Mouse (Mus musculus) right cerebral cortex, postnatal 4 days (tissue): Measurements from ENCODE around the gene Hoxb8.

Experiments used
- DNase-seq: peaks from one replicate; pipeline ENCODE4 v3.0.0-alpha.2; 2022

Gene Hoxb8

DNA sequence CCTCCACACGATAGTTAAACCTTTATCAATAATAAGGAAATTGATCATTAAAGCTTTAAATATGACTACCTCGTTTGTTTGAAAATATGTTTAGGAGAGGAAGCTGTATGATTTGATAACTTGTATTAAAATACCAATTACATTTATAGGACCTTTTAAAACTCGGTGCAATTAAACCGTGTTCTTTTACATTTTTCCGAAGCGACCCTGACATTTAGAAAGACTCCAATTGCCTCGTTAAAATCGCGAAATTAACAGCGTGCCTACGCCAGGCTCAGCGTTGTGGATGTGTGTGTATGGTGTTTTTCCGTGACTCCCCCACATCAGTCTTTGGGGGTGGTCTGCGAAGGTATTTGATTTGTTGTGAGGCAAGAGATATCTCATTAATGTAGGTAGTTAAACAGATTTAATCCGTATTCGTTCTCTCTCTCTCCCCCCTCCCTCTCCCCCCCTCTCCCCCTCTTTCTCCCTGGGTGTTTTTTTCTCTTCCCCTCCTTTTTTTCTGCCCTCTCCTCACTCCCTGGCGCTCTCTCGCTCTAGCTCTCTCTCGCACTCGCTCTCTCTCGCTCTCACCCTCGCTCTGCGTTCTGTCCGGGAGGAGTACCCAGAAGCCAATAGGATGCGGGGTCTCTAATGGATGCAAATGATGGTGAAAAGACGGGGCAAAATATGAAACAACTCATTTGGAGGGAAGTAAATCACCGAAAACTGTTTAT lies at the start of gene Hoxb8:
TSS of gene Hoxb8 (plus strand) at position 51 of the 716 bp plus-strand sequence.
- DNase-seq: no peak

DNA sequence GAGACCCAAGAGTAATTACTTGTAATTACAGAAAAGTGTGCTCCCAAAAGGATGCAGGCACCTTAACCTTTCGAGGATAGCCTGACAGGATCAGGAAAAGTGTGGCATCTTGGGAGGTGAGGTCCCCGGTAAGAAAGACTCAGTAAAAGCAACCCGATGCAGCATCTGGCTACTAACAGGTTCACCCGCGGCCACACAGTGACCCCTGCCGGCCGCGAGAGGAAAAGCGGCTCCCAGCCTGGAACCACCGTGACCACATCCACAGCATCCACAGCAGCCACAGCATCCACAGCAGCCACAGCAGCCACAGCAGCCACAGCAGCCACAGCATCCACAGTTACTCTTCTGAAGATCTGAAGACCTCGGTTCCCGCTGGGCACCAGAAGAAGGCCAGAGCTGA lies 46.8 kb upstream of the Hoxb8 start:
- peak; percentile 43 for DNase-seq

GRCm38 (mm10) chr11:96240211-96240610 lies 41.5 kb upstream of the Hoxb8 start:
- DNase-seq: peak; percentile 56

GRCm38 (mm10) chr11:96250901-96251300 lies 30.8 kb upstream of the Hoxb8 start:
- DNase-seq: no peak

GRCm38 (mm10) chr11:96251480-96252031 lies 30.1 kb upstream of the Hoxb8 start:
- DNase-seq: no peak

- no peak for DNase-seq
Measured at GRCm38 (mm10) chr11:96252541-96253120, 29.1 kb upstream of the Hoxb8 start.

DNA sequence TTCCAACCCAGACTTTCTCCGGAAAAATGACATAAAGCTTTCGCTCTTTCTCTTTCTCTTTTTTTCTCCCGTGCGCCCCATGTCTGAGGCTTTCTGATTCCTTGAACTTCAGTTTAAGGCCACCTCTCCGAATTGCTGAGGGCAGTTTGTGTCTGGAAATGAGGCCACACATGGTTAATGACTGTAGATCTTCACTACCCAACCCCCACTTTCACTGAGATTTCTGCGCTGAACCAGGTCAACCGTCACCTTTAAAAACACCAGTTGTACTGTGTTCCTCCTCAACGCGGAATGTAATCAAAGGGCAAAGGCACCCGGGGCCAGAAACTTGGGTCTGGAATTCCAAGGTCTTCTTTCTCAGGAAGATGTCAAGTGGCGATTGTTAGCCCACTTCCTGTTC lies 27.5 kb upstream of the Hoxb8 start:
- no peak for DNase-seq

DNA sequence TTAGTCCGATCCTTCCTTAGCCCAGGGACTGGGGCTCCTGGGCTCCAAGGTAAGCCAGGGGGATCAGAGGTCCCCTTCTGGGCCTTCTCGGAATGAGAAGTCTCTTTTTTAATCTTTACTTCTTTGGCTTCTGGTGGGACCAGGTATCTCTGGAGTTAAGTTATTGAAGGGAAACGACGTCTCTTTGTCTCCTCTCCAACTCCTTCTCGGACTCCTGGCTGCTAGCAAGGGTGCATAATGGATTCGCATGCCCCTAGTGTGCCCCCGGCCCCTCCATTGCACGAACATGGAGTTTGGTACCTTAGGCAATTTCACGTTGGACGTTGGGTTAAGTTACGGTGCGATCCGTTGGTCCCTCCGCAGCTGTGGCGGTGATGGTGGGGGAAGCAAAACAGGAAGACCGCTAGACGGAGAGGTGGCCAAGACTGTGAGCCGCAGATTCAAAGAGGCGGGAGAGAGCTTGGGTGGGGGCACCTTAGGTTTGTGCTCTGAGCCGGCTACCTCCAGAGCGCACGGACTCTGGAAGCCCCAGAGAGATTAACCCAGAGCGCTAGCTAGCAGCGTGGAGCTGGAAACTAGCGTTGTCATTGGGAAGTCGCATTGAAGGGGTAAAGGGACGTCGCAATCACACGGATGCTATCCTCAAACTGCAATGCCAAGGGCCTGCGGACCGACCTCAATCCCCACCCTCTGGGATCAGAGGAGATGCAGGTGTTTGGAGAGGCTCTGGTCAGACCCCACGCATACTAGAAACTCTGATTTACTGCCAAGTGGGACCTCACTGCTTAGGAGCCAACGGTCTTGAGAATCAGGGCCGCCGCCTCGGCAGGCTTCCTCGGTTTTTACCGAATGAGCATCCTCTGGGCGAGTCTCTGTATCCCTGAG lies 26.4 kb upstream of the Hoxb8 start:
- no peak for DNase-seq

DNA sequence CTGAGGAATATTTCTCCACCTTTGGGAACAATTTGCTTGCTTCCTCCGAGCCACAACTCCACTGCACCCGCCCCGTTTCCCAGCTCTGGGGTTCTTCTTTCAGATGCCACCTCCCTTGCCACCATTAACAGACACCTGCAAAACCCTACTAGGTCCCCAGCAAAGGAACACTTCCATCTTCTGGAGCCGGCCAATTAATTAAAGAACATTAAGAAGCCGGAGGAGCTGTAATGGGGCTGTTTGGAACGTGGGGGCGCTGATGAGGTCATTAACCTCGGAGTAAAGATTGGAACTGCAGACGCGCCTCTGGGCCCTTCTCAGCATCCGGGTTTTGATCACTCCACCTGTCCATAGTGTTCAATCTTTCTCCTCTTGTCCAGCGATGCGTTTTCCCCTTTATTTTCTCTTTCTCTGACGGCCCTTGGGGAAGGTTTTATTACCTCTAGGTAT lies 25.7 kb upstream of the Hoxb8 start:
- DNase-seq: no peak

GRCm38 (mm10) chr11:96257141-96257540 lies 24.6 kb upstream of the Hoxb8 start:
- DNase-seq: no peak

DNA sequence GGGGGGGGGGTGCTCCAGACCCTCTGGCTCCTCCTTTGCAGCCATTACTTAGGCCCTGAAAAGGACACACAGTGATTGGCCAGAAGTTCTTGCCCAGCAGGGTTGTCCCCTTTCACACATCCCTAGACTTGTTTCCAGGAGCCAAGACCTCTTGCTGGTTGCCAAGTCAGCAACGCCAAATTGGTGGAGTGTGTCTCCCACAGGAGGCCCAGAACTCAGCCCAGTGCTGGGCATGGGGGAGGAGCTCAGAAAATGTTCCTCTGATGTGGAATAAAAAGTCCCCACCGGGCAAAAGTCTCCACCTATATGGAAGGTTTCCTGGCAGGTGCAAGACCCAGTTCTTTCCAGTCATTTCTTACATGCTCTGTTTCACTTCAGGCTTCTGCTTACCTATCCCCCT lies 22.7 kb upstream of the Hoxb8 start:
- DNase-seq: no peak

- no peak for DNase-seq
Measured at GRCm38 (mm10) chr11:96259511-96259910, 22.2 kb upstream of the Hoxb8 start.

DNA sequence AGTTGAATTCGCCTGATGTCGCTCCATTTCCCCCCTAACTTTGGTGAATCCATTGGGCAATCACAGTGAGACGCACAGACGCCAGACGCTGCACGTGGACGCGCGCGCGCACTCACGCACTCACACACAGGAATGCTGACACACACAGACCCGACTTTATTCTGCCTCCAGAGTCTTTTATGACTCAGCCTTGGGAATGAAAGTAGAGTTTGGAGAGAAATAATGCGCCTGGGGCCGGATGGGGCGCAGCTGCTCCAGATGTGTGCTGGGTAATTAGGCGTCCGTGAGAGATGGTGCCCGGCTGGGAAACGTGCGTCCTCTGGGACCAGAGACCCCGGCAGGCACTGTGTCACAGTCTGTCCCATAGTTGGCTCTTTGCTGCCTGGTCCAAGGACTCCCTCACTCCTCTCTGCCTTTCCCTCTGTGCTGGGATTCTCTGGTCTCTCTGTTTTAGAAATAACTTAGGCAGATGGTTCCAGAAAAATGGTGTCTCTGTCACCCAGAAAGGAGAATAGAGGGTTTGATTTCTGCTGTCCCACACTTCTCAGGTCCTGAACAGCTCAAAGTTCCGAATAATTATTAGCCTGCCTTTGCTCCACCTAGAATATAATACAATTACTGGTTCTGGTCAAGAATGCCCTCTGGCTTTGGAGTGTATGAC lies 21.3 kb upstream of the Hoxb8 start:
- no peak for DNase-seq

GRCm38 (mm10) chr11:96261323-96261890 lies 20.3 kb upstream of the Hoxb8 start:
- peak; percentile 63 for DNase-seq

DNA sequence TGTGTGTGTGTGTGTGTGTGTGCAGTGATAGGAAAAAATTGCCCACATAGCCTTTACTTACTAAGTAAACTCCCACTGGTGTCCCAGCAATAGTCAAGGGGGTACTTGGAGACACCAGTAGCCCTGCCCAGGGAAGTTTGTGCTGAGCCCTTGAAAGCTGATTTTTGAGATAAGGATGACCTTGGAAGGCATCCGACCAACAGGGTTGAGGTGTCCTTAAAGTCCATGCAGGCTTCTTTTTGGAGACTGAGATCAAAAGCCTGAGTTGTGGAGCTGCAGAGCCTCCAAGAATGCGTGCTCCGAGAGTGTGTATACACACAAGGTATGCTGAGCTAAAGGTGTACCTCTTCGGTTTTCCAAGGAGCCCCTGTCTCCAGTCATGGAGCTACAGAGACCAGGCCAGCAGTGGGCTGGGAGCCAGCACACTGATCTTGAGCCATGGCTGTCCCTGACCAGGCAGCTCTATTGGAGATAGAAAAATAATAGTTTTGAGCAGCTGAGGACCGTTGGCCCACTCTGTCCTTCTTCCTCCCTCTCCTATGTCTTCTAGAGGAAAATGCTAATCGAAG lies 19.4 kb upstream of the Hoxb8 start:
- no peak for DNase-seq

DNA sequence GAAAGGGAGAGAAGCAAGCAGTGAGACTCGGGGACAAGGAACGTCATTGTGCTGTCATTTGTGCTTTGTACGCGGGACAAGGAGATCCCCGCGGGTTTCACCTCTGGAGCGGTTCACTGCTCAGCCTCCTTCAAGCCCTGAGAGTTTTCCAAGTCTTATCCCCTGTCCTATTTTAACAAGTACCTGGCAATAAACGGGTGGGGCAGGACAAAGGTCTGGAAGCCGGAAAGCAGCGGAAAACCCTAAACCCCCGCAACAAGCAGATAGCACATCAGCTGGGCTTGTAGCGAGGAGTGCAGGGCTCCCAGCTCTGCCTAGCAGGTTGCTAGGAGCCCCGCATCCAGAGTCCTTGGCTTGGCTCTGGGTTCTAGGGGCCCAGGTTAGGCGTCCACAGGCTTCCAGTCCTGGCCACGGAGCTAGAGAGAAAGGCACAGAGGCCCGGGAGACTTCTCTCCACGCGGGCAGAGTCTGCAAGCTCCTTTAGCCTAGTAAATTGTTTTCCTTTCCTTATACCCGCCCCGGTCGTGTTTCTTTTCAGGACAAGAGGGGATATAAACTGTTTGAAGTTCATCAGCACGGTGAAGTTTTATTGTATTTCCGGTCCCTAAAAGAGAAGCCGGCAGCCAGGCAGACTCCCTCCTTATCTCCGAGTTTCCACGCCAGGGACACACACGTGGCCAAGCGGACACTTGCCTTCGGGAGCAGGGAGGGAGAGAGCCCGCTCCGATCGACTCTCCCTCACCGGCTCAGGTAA lies 17.9 kb upstream of the Hoxb8 start:
- DNase-seq: no peak

- no peak for DNase-seq
Measured at GRCm38 (mm10) chr11:96264390-96265020, 17.2 kb upstream of the Hoxb8 start.

DNA sequence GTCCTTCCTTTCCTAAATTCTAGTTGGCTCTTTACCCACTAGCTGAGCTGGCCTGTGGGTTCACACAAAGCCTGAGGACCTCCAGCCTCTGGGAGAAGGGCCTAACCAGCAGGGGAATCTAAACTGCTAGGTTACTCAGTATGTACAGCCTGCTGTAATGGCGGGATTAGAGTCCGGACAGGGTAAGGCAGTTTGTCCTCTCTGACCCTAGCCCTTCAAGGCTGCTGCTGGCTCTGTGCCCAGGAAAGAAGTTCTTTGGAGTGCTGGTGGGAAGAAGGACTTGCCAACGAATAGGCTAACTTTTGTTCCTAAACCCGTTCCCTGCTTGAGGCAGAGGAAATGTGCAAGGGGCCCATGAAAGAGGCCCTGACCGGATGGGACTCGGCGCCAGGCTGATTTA lies 15.8 kb upstream of the Hoxb8 start:
- DNase-seq: no peak

DNA sequence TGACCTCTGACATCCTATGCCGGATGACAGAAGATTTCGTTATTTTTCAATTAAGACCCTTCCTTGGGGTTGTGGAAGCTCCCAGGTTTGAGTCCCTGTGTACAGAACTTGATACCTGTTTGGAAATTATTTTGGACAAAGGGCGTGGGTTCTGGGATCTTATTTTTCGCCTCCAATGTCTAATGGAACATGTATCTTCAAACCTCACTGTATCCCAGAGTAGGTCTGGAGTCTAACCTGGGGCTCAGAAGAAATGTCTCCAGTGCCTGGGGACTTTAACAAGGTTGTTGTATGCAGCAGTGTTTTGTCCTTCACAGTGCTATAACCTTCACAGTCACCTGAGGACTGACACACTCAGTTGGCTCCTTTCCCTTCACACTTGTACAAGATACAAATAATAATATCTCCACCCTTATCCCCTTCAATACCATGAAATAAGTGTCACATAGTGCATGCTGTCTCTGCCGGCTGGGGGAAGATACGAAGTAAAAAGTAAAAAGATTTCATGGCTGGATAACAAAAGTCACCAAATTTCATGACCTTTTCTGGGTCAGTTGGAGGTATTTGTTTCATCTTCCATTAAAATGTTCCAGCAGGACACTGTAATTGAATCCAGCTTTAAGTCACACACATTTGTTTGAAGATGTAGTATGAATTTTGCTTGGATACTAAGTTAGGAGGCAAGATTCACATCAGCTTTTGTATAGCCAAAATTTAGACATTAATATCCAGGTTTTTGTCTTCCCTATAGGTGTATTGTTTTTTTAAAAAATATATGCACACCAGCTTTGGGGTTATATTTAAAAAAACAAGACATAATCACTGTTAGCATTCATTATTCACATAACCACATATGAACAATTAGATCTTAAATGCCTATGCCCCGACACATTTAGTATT lies 14.4 kb upstream of the Hoxb8 start:
- DNase-seq: no peak
